Mouse (Mus musculus): Measurements from ENCODE around the gene Sbk3.
"Not testable (repeated sequence)": the region's sequence is repeated elsewhere in the genome, so short reads cannot be mapped to it uniquely, and the experiment has no call there.

The Sbk3 gene

GRCm38 (mm10) chr7:4971068-4971467 lies at the start of gene Sbk3:
Sbk3 (minus strand) TSS chr7:4971168.
- DNase-seq (ENCODE audit: low read depth) = no peak

- DNase-seq (ENCODE audit: low read depth) = no peak
Measured at GRCm38 (mm10) chr7:5020685-5021084, 49.7 kb upstream of the Sbk3 start.

GRCm38 (mm10) chr7:5020000-5020681 lies 49.2 kb upstream of the Sbk3 start, which contains the start of the genes Zfp865 and Ccdc106:
Zfp865 (plus strand) TSS chr7:5020376.
Ccdc106 (plus strand) TSS chr7:5020553.
- peak; percentile 99 for DNase-seq (ENCODE audit: low read depth)

- peak; percentile 32 for DNase-seq (ENCODE audit: low read depth)
Measured at GRCm38 (mm10) chr7:5019576-5019975, 48.6 kb upstream of the Sbk3 start.

GRCm38 (mm10) chr7:5017931-5018330 lies 47.0 kb upstream of the Sbk3 start:
- no peak for DNase-seq (ENCODE audit: low read depth)

GRCm38 (mm10) chr7:5017352-5017751 lies 46.4 kb upstream of the Sbk3 start:
- DNase-seq (ENCODE audit: low read depth) = peak; percentile 30

GRCm38 (mm10) chr7:5016920-5017319 lies 46.0 kb upstream of the Sbk3 start:
- DNase-seq (ENCODE audit: low read depth) = peak; percentile 23

- peak; percentile 21 for DNase-seq (ENCODE audit: low read depth)
Measured at GRCm38 (mm10) chr7:5016057-5016456, 45.1 kb upstream of the Sbk3 start.

- DNase-seq (ENCODE audit: low read depth) = peak; percentile 98
Measured at GRCm38 (mm10) chr7:5015118-5016001, 44.4 kb upstream of the Sbk3 start, which contains the start of gene Gm44973. Gm44973 (plus strand) TSS chr7:5015496.

GRCm38 (mm10) chr7:5014251-5015117 lies 43.5 kb upstream of the Sbk3 start, which contains the start of the genes Zfp524 and Fiz1:
Zfp524 (plus strand) TSS chr7:5014415.
Fiz1 (minus strand) TSS chr7:5014697.
- DNase-seq (ENCODE audit: low read depth) = peak; percentile 99

- DNase-seq (ENCODE audit: low read depth) = peak; percentile 35
Measured at GRCm38 (mm10) chr7:5012681-5013513, 41.9 kb upstream of the Sbk3 start.

GRCm38 (mm10) chr7:5008229-5008628 lies 37.3 kb upstream of the Sbk3 start:
- DNase-seq (ENCODE audit: low read depth) = no peak

- DNase-seq (ENCODE audit: low read depth) = not testable (repeated sequence)
Measured at GRCm38 (mm10) chr7:5002876-5003275, 31.9 kb upstream of the Sbk3 start.

GRCm38 (mm10) chr7:4999876-5000275 lies 28.9 kb upstream of the Sbk3 start:
- peak; percentile 60 for DNase-seq (ENCODE audit: low read depth)

- no peak for DNase-seq (ENCODE audit: low read depth)
Measured at GRCm38 (mm10) chr7:4996934-4997333, 26.0 kb upstream of the Sbk3 start.

GRCm38 (mm10) chr7:4996003-4996895 lies 25.3 kb upstream of the Sbk3 start, which contains the start of gene Zfp579:
Zfp579 (minus strand) TSS chr7:4996158.
- peak; percentile 86 for DNase-seq (ENCODE audit: low read depth)

- DNase-seq (ENCODE audit: low read depth) = peak; percentile 16
Measured at GRCm38 (mm10) chr7:4995268-4996002, 24.5 kb upstream of the Sbk3 start.

- DNase-seq (ENCODE audit: low read depth) = no peak
Measured at GRCm38 (mm10) chr7:4993999-4994788, 23.2 kb upstream of the Sbk3 start.

Data from naive thymus-derived CD4-positive, alpha-beta T cell, adult 2 months (primary cell).